21 mouse cellular contexts compared by ENCODE assay signal in the genomic region with DNA sequence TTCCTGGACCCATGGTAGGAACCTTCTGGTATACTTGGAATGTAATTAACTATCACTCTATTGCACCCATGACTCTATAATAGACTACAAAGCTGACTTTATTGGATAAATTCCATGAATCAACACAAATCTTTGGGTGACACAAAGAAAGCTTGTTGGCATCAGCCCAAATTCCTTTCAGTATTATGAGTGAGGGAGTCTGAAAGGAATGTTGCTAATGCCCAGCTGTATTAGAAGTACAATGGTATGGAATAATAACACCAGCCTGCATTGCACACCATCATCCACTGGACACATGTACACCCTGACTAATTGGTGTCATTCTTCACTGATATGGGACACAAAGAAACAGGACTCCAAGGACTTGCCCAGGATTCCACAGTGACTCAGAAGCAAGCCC. TPM values are rescaled to one million over a fixed set of nuclear protein-coding genes. Genes with fewer than 3 reads are reported as not detected.
DNase-seq lines count a peak whose midpoint lies in the region; ATAC-seq lines count a peak whose summit lies in the region.
"Had no signal": no experiment of that assay in that cellular context is flagged by ENCODE, and none has a peak within 500 bp of the region (broad histone marks: within the 10 kb centered on the region; RNA-seq: fewer than 3 reads in every experiment).

No protein-coding gene starts in this region.

- DNase-seq in adrenal gland, postnatal 14 days, result peak; percentile 10
- no peak for DNase-seq in adrenal gland, postnatal 25 days
- DNase-seq in heart, postnatal 25 days (ENCODE audit: low spot score), result no peak
- peak; percentile 30 for DNase-seq in lung, postnatal 10 days
- no peak for DNase-seq in lung, postnatal 25 days (ENCODE audit: low spot score)
- DNase-seq in right cerebral cortex, postnatal 4 days, result no peak
- DNase-seq: adrenal gland, adult 8-10 months; cerebellum, adult 11 months; gastrocnemius, postnatal 25 days; heart, postnatal 36 days; kidney, adult 18-20 months; lung, adult 18-20 months had no signal

- no peak overlapping the region for H3K4me3 ChIP-seq in heart, embryonic 15.5 days
- no peak overlapping the region for H3K4me3 ChIP-seq in limb, embryonic 15.5 days
- H3K4me3 ChIP-seq: embryonic facial prominence, embryonic 13.5 days; forebrain, embryonic 10.5 days; megakaryocyte, embryonic 14.5 days had no signal

- H3K27ac ChIP-seq in heart, embryonic 15.5 days, result no peak overlapping the region
- peak overlapping the region; percentile 50 for H3K27ac ChIP-seq in limb, embryonic 15.5 days
- H3K27ac ChIP-seq: embryonic facial prominence, embryonic 13.5 days; forebrain, embryonic 10.5 days; hindbrain, postnatal 0 days; kidney, postnatal 0 days had no signal

- H3K9ac ChIP-seq in heart, embryonic 15.5 days, result no peak overlapping the region
- H3K9ac ChIP-seq in limb, embryonic 15.5 days, result no peak overlapping the region
- H3K9ac ChIP-seq: embryonic facial prominence, embryonic 13.5 days had no signal

- H3K27me3 ChIP-seq in heart, embryonic 15.5 days, result no peaks in the 10 kb centered on the region
- H3K27me3 ChIP-seq in limb, embryonic 15.5 days, result no peaks in the 10 kb centered on the region
- H3K27me3 ChIP-seq: embryonic facial prominence, embryonic 13.5 days; megakaryocyte, embryonic 14.5 days had no signal

- intact Hi-C loops in heart, postnatal 25 days (cut with DNase I), result no loop called here

- no peak overlapping the region for H3K4me2 ChIP-seq in heart, embryonic 15.5 days
- H3K4me2 ChIP-seq in limb, embryonic 15.5 days, result no peak overlapping the region
- H3K4me2 ChIP-seq: embryonic facial prominence, embryonic 13.5 days had no signal

- peaks cover 7% of the 10 kb centered on the region for H3K4me1 ChIP-seq in heart, embryonic 15.5 days (replicated peaks)
- H3K4me1 ChIP-seq in limb, embryonic 15.5 days, result 0 out of 2 replicates have a peak, but pooled peaks cover 3% of the 10 kb centered on the region
- H3K4me1 ChIP-seq: embryonic facial prominence, embryonic 13.5 days; megakaryocyte, embryonic 14.5 days had no signal

- H3K9me3 ChIP-seq in heart, embryonic 15.5 days (replicated peaks), result no peaks in the 10 kb centered on the region
- no peaks in the 10 kb centered on the region for H3K9me3 ChIP-seq in limb, embryonic 15.5 days
- H3K9me3 ChIP-seq: embryonic facial prominence, embryonic 13.5 days; forebrain, embryonic 10.5 days; G1E; megakaryocyte, embryonic 14.5 days had no signal

- ATAC-seq in heart, embryonic 15.5 days (replicated peaks; ENCODE audit: insufficient number of reproducible peaks, insufficient read depth, low FRiP score, low read depth), result 0 out of 2 replicates have a peak, but pooled peaks have one; percentile 35
- no peak for ATAC-seq in limb, embryonic 15.5 days (ENCODE audit: insufficient number of reproducible peaks, low FRiP score, low TSS enrichment, low read depth)
- ATAC-seq: hindbrain, postnatal 0 days; midbrain, embryonic 16.5 days had no signal

- H3K36me3 ChIP-seq in heart, embryonic 15.5 days, result peaks cover 38% of the 10 kb centered on the region
- peaks cover 70% of the 10 kb centered on the region for H3K36me3 ChIP-seq in limb, embryonic 15.5 days

RNA-seq across cellular contexts. Expression of a gene that starts 28.2 kb away (rescaled TPM):
- 15.5 and 16.7 TPM in 2 replicates for total RNA-seq in adrenal gland, postnatal 14 days (2021)
- total RNA-seq in adrenal gland, postnatal 25 days (2021), result 17.2 and 25.6 TPM in 2 replicates
- polyA plus RNA-seq in heart, embryonic 15.5 days (2015; fragmentation: Nextera tagmentation; extraction: Ambion mirVana), result 15.5 and 20.1 TPM in 2 replicates
- 1 to 10 TPM; 7.0 TPM for total RNA-seq in heart, postnatal 25 days (2021)
- polyA plus RNA-seq in limb, embryonic 15.5 days (2015; fragmentation: Nextera tagmentation; extraction: Ambion mirVana), result 30.0 and 32.8 TPM in 2 replicates

RNA-seq across cellular contexts. Expression of a gene that starts 28.3 kb away (rescaled TPM):
- total RNA-seq in adrenal gland, postnatal 14 days (2021), result 80.0 and 100 TPM in 2 replicates
- total RNA-seq in adrenal gland, postnatal 25 days (2021), result 264 and 316 TPM in 2 replicates
- 5.9 and 7.5 TPM in 2 replicates for polyA plus RNA-seq in heart, embryonic 15.5 days (2015; fragmentation: Nextera tagmentation; extraction: Ambion mirVana)
- total RNA-seq in heart, postnatal 25 days (2021), result 10 to 100 TPM; 16.5 to 22.1 TPM
- 12.4 and 13.0 TPM in 2 replicates for polyA plus RNA-seq in limb, embryonic 15.5 days (2015; fragmentation: Nextera tagmentation; extraction: Ambion mirVana)

RNA-seq across cellular contexts. Expression of a gene that starts 32.1 kb away (rescaled TPM):
- 4.4 and 4.9 TPM in 2 replicates for total RNA-seq in adrenal gland, postnatal 14 days (2021)
- total RNA-seq in adrenal gland, postnatal 25 days (2021), result 3.9 and 4.7 TPM in 2 replicates
- polyA plus RNA-seq in heart, embryonic 15.5 days (2015; fragmentation: Nextera tagmentation; extraction: Ambion mirVana), result 4.3 and 8.9 TPM in 2 replicates
- total RNA-seq in heart, postnatal 25 days (2021), result under 1 TPM in 1 of 2 experiments, not detected in 1; 0.55 TPM
- 22.9 and 28.1 TPM in 2 replicates for polyA plus RNA-seq in limb, embryonic 15.5 days (2015; fragmentation: Nextera tagmentation; extraction: Ambion mirVana)
- total RNA-seq: G1E had no signal
- polyA plus RNA-seq: G1E had no signal

Comparison
In these comparisons a context has a peak if more than half of its experiments do, and no peak if none do; other contexts are left out.
1. DNase-seq: peak in adrenal gland, postnatal 14 days (single experiment) and lung, postnatal 10 days (single experiment); none in adrenal gland, postnatal 25 days (single experiment), heart, postnatal 25 days (single experiment), lung, postnatal 25 days (single experiment) and right cerebral cortex, postnatal 4 days (single experiment).